Mouse (Mus musculus) midbrain, postnatal 0 days (tissue): Measurements from ENCODE around the gene Sirpa. TPM values are rescaled to one million over a fixed set of nuclear protein-coding genes. Genes with fewer than 3 reads are reported as not detected.
A peak's percentile ranks its signal among the peaks of the same experiment; 100 is the strongest.

ENCODE experiments used
- ATAC-seq: fragments of 200-750 bp; cut with Nextera tagmentation; 2 replicates; pipeline ENCODE4 v1.8.0; 2017; ENCODE audit warnings: moderate number of reproducible peaks, mild to moderate bottlenecking, moderate TSS enrichment, moderate library complexity; ENCODE audit not compliant: low FRiP score
- DNase-seq: peaks from one replicate; pipeline ENCODE4 v3.0.0-alpha.2; 2015; ENCODE audit warnings: low spot score
- H3K27ac ChIP-seq: fragments of 300-500 bp; sonication (generic); 2 replicates; pipeline ENCODE4 v1.5.1; 2014; ENCODE audit warnings: low read depth, mild to moderate bottlenecking, low read length, mixed read lengths
- H3K27me3 ChIP-seq: fragments of 300-500 bp; sonication (generic); 2 replicates; pipeline ENCODE4 v1.6.1; 2014; ENCODE audit warnings: low read length, control low read depth, mixed read lengths; ENCODE audit not compliant: insufficient read depth
- H3K36me3 ChIP-seq: fragments of 300-500 bp; sonication (generic); 2 replicates; pipeline ENCODE4 v1.6.1; 2014; ENCODE audit warnings: low read length, control low read depth, mixed read lengths; ENCODE audit not compliant: insufficient read depth
- H3K4me1 ChIP-seq: fragments of 300-500 bp; sonication (generic); 2 replicates; pipeline ENCODE4 v1.6.1; 2014; ENCODE audit warnings: mild to moderate bottlenecking, control low read depth, antibody characterized with exemption, low read length, mixed read lengths; ENCODE audit not compliant: insufficient read depth
- H3K4me2 ChIP-seq: fragments of 300-500 bp; sonication (generic); 2 replicates; pipeline ENCODE4 v1.6.1; 2014; ENCODE audit warnings: low read depth, mild to moderate bottlenecking, low read length, mixed read lengths; ENCODE audit not compliant: poor library complexity, severe bottlenecking
- H3K4me3 ChIP-seq: fragments of 300-500 bp; sonication (generic); 2 replicates; pipeline ENCODE4 v1.5.1; 2014; ENCODE audit warnings: low read depth, mild to moderate bottlenecking, low read length, moderate library complexity
- H3K9ac ChIP-seq: fragments of 300-500 bp; sonication (generic); replicated peaks from 2 replicates; pipeline ENCODE4 v1.6.1; 2014; ENCODE audit warnings: mild to moderate bottlenecking, low read length, moderate library complexity, mixed read lengths; ENCODE audit not compliant: poor library complexity, severe bottlenecking
- H3K9me3 ChIP-seq: fragments of 300-500 bp; sonication (generic); 2 replicates; pipeline ENCODE4 v1.6.1; 2016; ENCODE audit warnings: low read length, control low read depth
- CTCF ChIP-seq: IDR thresholded peaks from 2 replicates; pipeline ENCODE4 v1.5.1; 2016; ENCODE audit warnings: antibody characterized with exemption, mild to moderate bottlenecking
- WGBS: fragments of 180-500 bp; shearing (Covaris S2); extraction: QIAGEN DNeasy Blood & Tissue Kit; methylation state at CpG from one replicate; pipeline ENCODE4 v1.1.7; 2014; 5-methylcytosine and 5-hydroxymethylcytosine counted together
- polyA plus RNA-seq: library from polyadenylated mRNA; unstranded; fragments of >200 nt; fragmentation: Nextera tagmentation; extraction: Ambion mirVana; gene quantifications from 2 replicates; pipeline ENCODE4 v1.2.1, GENCODE M21; 2015
- total RNA-seq: library from RNA; depleted of rRNA; stranded (reverse); fragments of >200 nt; gene quantifications from 2 replicates; pipeline ENCODE4 v1.2.3, GENCODE M21; 2014

The Sirpa gene
- total and polyA plus RNA-seq, 2 experiments from 2014 or later: 55.7 to 109 TPM

DNA sequence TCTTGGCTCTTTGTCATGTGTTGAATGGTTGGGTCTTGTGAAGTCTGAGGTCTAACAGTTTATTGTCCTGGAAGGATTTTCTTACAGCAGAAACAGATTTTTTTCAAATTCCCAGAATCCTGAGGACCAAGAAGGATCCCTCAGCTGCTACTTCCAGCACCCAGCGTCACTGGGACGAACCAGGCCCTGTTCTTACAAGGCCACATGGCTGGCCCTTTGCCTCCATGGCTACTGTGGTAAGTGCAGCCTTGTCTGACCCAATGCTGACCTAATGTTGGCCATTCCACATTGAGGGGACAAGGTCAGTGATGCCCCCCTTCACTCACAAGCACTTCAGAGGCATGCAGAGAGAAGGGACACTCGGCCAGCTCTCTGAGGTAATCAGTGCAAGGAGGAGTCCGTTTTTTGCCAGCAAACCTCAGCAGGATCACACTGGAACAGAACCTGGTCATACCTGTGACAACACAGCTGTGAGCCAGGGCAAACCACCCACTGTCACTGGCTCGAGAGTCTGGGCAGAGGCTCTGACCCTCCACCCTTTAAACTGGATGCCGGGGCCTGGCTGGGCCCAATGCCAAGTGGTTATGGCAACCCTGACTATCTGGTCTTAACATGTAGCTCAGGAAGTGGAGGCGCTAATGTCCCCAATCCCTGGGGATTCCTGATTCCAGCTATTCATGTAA, 38.5 kb downstream of the Sirpa start:
- no peak overlapping the region for H3K9ac ChIP-seq
- ATAC-seq (no peak), DNase-seq (no peak)
- no peaks in the 10 kb centered on the region for H3K9me3 ChIP-seq
- no peaks in the 10 kb centered on the region for H3K4me1 ChIP-seq
- no peak overlapping the region for H3K4me2 ChIP-seq
- TF ChIP-seq CTCF: no peak
- no peak overlapping the region for H3K27ac ChIP-seq
- H3K4me3 ChIP-seq: no peak overlapping the region
- H3K27me3 ChIP-seq: no peaks in the 10 kb centered on the region
- WGBS: 85% methylated on average over 7 of the region's 7 CpGs
- peaks cover 27% of the 10 kb centered on the region for H3K36me3 ChIP-seq

DNA sequence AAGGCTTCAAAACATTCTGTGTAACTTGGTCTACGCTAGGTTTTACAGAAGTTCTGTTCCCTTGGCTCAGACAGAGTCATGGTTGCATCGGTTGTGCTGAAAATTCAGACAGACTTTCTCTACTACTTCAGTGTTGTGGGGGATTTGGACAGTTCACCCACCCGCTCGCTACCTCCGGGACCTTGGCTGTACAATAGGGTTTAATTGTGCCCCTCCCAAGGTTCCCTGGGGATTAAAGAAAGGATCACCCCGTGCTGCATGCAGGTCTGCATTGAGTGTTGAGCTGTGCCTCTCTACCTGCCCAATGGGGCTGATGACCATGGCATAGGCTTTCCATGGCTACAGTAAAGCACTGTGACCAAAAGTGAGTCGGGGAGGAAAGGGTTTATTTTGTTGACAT, 39.7 kb downstream of the Sirpa start:
- no peak overlapping the region for H3K4me3 ChIP-seq
- H3K27me3 ChIP-seq: no peaks in the 10 kb centered on the region
- 87% methylated on average over 7 of the region's 7 CpGs for WGBS
- H3K4me2 ChIP-seq: no peak overlapping the region
- TF ChIP-seq CTCF: no peak
- no peaks in the 10 kb centered on the region for H3K9me3 ChIP-seq
- ATAC-seq: no peak
- no peaks in the 10 kb centered on the region for H3K4me1 ChIP-seq
- no peak for DNase-seq
- H3K9ac ChIP-seq: no peak overlapping the region
- H3K27ac ChIP-seq: no peak overlapping the region
- peaks cover 27% of the 10 kb centered on the region for H3K36me3 ChIP-seq

DNA sequence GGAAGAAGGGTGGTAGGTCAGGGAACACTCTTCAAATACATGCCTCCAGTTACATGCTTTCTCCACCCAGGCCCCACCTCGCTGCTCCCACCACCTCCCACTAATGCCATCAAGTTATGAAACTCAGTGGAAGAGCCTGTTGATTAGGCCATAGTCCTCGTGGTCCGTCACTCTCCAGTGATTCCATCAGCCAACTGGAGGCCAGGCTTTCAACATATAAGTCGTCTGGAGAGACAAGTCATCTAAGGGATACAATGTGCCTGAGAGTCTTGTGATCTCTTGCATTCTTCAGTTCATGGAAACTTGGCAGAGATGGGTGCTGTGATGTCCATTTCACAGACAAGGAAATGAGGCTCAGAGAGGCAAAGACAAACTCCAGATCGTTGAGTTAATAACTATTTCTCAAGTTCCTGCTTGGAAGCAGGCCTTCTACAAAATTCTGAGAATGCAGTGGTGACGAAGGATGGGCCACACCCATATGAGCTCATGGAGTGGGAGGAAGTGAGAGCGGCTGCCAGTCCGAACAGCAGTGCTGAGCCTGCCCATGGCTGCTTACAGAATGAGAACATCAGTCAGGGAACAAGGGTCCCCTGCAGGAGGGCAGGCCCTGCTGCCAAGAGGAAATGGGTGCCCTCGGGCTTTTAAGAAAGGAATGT, 40.6 kb downstream of the Sirpa start:
- Histone ChIP-seq H3K27ac (no peak overlapping the region), H3K4me2 (no peak overlapping the region), H3K9ac (no peak overlapping the region), H3K27me3 (no peaks in the 10 kb centered on the region), H3K9me3 (no peaks in the 10 kb centered on the region), H3K36me3 (peaks cover 23% of the 10 kb centered on the region), H3K4me3 (no peak overlapping the region), H3K4me1 (no peaks in the 10 kb centered on the region)
- WGBS: 78% methylated on average over 9 of the region's 9 CpGs
- no peak for TF ChIP-seq CTCF
- no peak for DNase-seq
- ATAC-seq: no peak

DNA sequence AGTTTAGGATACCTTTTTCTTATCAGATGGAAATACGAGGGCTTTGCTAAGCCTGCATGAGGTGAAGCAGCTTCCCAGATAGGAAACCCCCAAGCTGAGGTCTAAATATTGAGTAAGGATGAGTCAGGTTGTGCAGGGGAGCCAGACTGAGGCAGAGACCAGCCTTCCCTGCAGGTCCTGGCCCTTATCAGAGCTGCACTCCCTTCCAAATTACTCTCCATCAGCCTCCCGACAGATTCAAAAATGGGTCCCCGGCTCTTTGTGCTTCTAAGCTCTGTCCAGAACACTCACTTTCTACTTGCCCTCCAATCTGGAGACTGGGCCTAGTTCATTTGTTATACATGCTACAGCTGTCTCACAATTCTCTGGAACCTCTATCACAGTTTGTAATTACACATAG, 41.3 kb downstream of the Sirpa start:
- Histone ChIP-seq H3K9ac (no peak overlapping the region), H3K27ac (no peak overlapping the region), H3K4me1 (no peaks in the 10 kb centered on the region), H3K27me3 (no peaks in the 10 kb centered on the region), H3K4me3 (no peak overlapping the region), H3K4me2 (no peak overlapping the region), H3K36me3 (peaks cover 20% of the 10 kb centered on the region), H3K9me3 (no peaks in the 10 kb centered on the region)
- ATAC-seq (no peak), DNase-seq (no peak)
- TF ChIP-seq CTCF: no peak
- WGBS: 90% methylated on average over 3 of the region's 3 CpGs

DNA sequence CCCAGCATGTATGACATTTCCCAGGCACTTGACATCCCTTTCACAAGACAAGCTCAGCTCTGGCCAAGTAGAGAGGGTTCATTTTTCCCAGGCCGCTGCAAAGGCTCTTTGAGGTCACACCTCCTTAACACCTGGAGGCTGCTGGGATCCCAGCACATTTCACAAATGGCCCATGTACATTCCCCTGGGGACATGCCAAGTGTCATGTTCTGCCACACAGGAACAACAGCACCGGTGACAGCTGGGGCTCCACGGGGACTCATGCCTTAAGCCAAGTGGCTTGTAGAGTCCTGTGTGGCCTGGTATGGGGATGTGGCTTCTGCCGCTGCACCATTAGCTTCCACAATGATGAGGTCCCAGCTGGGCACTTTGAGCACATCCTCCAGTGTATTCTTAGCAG, 60.0 kb downstream of the Sirpa start:
- no peak overlapping the region for H3K27ac ChIP-seq
- no peak overlapping the region for H3K4me2 ChIP-seq
- H3K36me3 ChIP-seq: no peaks in the 10 kb centered on the region
- TF ChIP-seq CTCF: no peak
- H3K9ac ChIP-seq: no peak overlapping the region
- H3K4me1 ChIP-seq: no peaks in the 10 kb centered on the region
- WGBS: 67% methylated on average over 4 of the region's 4 CpGs
- no peak overlapping the region for H3K4me3 ChIP-seq
- peak; percentile 43 for DNase-seq
- H3K27me3 ChIP-seq: no peaks in the 10 kb centered on the region
- no peaks in the 10 kb centered on the region for H3K9me3 ChIP-seq
- ATAC-seq: no peak

DNA sequence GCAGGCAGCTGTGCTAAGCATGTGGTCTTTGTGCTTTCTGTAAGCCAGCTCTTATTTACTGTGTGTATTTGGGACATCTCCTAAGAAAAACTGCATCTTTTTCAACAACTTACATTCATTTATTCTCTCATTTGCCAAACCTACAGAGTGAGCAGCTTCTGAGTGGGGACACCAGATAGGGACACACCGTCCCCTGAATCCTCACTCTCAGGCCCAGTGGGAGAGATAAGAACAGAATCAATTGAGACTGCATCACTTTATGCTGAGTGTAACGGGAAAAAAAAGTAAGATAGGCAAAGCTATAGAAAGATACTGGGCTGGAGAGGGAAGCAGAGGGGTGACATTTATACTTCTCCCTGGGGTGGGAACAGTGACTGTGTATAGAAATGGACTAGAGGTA, 61.0 kb downstream of the Sirpa start:
- ATAC-seq (no peak), DNase-seq (no peak)
- H3K9ac ChIP-seq: no peak overlapping the region
- H3K27ac ChIP-seq: no peak overlapping the region
- no peaks in the 10 kb centered on the region for H3K4me1 ChIP-seq
- 87% methylated on average over 2 of the region's 2 CpGs for WGBS
- no peak for TF ChIP-seq CTCF
- H3K9me3 ChIP-seq: no peaks in the 10 kb centered on the region
- H3K27me3 ChIP-seq: no peaks in the 10 kb centered on the region
- H3K36me3 ChIP-seq: no peaks in the 10 kb centered on the region
- no peak overlapping the region for H3K4me2 ChIP-seq
- no peak overlapping the region for H3K4me3 ChIP-seq
